Mouse (Mus musculus) thymus, postnatal 4 days (tissue): ENCODE measurements around the gene Mettl14.

Experiments
- DNase-seq: peaks from one replicate; pipeline ENCODE4 v3.0.0; 2021

Mettl14 gene

DNA sequence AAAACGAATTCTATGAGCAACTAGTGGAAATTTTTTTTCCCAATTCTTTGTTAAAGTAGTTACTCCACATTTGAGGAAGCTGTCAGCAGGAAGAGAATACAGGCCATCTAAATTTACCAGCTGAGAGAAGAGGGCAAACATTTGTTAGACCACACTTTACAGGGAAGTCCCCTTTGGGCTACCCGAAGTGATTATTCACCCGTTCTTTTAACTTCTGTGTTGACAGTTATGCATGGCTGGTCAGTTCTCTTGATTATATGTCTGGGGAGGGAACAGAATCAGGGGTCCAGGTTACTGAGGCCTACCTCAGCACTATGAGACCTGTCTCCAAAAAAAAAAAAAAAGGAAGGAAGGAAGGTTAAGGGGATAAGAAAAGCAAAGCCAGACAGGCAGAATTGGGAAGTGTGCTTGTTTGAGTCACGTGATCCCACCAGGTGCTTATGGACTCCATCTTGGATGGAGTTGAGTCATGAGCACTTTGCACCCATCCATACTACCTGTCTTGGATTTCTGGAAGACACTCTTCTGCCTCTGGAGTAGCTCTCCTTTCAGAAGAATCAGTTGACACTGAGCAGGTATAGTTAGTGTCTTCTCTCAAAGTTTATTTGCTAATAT, 29.4 kb downstream of the Mettl14 start:
- DNase-seq = no peak

DNA sequence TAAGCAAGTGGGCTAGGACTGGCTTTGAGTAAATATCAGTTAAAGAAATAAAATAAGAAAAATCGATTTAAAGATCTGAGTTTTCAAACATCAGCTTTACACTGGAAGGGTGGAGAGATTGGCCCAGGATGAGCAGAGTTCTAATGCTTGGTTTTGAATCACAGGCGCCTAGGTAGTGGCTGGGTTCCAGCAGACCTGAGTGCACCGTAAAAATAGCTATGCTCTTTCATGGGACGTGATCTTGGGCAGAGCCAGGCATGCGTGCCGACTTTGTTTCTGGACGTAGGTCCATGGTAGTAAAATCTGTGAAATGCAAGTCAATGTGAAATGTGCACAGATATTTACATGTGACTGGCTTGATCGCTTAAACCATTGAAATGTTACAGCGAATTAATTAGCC, 31.5 kb downstream of the Mettl14 start:
- DNase-seq = no peak

DNA sequence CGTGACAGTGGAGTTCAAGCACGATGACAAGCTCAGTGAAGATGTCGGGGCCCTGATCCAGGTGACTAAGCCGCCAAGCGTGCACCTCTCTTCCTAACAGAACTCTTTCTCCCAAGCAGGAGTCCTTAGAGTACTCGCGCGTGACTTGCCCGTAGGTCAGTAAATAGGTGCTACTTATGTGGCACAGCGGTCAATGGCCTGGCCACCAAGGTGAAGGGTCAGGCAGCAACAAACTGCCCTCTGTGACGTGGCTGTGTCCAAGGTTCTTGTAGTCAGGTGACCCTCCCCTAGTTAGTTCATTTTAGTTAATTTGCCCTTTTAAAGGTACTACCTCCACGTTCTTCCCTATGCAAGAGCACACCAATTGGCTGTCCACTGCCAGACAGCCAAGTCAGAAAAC, 32.2 kb downstream of the Mettl14 start:
- no peak for DNase-seq

DNA sequence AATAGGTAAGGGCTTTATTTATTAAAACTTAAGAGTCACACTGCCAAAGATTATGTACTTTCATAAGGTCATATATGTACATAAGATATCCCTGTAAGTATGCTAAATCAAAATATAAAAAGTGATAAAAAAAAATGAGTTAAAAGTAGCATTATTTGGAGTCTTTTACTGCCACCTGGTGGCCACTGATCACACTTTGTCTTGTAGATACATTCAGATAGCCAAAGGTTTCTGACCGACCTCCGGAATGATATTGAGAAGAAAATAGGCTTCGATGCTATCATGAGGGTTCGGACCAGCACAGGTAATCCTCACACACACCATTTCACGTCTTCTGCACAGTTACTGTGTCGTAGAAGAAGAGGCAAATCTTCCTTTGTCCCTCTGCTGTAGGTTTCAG, 32.7 kb downstream of the Mettl14 start:
- peak; percentile 50 for DNase-seq

DNA sequence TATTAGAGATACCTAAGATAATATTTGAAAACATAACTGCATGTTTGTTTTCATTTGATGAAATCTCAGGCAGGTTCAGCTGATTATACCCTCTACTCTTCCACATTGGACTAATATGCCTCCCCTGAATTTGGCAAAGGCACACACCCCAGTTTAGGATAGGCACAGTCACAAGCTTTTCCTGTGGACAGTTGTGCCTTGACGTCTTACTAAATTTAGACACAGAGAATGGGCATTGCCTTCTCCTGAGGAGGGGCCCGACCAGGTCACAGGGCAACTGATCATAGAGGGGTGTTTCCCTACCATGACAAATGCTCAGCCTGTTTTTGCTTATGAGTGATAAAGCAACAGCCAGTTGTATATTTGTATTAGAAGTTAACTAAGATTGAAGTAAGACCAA, 34.4 kb downstream of the Mettl14 start:
- no peak for DNase-seq

DNA sequence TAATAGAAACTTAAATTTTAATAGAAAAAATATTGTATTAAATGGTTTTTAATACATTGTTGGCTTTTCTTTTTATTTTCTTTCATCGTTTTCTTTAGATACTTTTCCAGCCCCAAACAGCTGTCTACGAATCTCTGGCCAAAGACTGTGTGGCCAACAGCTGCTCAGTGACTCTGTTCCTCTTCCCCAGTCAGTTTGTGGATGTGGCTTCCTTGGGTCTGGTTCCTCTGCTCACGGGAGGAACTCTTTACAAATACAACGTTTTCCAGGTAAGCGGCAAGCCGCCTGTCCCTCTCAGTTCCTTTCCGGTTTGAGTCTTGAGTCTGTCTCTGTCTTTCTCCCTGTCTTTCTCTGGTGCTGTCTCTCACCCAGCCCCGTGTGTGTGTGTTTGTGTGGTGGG, 35.3 kb downstream of the Mettl14 start:
- DNase-seq = no peak

DNA sequence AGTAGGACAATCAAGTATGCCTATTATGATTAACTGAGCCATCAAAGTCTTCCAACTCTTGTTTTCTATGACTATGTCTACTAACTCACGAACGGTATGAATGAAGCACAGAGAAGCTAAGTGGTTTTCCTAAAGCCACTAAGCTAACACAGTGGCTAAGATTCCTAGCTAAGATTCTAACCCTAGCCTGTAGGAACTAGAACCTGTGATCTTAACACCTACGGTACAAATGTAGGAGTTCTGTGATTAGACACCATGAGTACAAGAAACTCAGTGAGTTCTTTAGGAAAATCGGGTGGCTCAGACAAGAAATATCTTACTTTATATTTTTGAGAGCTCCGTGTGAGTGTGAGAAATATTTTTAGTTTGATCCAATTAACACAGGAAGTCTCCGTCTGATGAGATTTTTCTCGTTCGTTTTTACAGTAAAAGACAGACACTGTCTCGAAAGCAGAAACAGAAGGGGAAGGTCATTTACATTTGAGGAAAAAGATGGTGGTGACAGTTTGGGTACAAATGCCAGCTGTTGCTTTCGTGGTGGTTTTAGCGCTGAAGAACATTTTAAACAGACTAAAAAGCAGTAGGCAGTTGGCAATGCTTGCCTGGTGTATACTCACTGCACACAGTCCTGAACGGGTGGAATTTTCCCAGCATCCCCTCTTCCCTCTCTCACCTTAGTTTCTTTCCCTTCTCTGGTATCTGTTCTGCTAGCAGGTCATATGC, 37.7 kb downstream of the Mettl14 start:
- DNase-seq = no peak

DNA sequence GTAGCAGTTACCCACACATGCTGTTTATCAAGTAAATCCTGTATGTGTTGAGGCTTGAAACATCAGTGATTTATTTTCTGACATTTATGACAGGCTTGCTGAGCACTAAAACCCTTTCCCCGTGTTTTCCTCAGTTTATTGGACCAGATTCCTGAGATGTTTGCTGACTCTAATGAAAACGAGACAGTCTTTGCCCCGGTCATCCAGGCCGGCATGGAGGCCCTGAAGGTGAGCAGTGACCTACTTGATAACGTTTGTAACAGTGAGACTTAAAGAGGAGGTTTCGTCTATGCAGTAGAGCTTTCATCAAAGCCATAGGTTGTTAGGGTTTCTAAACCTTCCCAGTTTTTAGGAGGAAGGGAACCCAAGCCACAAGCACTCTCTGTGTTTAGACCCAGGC, 42.2 kb downstream of the Mettl14 start:
- DNase-seq = no peak

DNA sequence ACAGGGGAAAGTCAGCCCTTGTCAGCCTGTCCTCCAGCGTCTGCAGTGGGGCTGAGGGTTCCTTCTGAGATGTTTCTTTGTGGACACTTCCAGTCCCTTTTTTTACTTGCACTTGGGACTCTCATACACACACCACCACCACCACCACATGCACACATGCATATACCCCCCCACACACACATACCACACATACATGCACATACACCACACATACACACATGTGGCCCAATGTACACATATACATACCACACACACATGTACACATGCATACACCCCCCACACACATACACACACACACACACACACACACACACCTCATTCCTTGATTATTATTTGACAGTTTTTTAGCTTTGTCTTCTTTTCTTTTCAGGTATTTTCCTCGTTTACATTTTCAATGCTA, 44.9 kb downstream of the Mettl14 start:
- DNase-seq = no peak

DNA sequence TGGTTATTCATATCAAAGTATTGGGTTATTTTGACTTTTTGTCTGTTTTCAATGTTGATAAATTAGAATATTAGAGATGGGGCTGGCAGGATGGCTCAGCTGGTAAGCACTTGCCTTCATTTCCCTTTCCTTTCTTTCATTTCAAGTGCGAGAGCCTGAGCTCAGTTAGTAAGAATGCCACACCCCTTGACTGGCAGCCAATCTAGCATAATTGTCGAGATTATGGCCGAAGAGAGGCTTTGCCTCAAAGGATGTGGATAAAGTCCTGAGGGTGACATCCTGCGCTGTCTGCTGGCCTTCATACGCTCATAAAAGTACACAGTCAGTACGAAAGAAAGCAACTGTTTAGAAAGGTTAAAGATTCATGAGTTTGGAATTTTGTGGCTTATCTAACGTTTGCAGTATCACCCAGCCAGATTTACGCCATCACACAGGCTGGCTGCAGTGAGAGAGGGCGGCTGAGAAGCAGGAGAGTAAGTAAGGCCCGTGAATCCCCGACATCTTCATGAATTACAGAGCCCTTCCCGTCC, 47.2 kb downstream of the Mettl14 start:
- DNase-seq = no peak

DNA sequence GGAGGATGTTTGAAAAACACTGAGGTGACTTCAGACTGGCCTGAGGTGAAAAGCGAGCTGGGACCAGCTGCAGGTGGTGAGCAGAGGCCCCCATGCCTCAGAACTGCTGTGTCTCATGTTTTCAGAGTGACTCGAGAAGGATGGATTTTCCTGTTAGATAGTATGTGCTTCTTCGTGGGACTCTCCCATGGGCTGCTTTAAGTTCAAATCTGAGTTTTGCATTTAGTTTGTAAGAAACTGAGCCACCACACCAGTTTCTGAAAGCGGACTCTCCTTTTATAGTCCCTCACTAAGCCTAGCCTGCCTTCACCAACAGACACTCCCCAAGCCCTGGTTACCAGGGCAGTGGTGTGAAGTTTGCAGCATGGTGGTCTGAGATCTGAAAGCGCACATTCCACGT, 48.1 kb downstream of the Mettl14 start:
- DNase-seq = no peak

DNA sequence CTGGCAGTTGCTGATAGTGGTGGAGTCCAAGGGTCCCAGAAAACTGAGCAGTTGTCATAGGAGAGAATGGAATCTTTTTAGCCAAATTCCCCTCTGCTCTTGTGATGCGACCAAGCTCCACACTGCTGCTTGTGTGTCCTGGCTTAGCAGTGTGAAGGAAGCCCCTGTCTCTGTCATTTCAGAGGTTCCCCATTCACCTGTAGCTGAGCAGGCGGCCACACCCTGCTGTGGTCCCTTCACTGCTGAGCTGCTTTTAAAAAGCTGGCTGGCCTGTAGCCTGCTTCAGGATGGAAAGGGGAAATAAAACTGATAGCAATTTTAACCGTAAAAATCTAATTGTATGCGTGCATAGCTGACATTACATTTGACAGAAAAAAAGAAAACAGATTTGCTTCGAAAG, 49.0 kb downstream of the Mettl14 start:
- no peak for DNase-seq

DNA sequence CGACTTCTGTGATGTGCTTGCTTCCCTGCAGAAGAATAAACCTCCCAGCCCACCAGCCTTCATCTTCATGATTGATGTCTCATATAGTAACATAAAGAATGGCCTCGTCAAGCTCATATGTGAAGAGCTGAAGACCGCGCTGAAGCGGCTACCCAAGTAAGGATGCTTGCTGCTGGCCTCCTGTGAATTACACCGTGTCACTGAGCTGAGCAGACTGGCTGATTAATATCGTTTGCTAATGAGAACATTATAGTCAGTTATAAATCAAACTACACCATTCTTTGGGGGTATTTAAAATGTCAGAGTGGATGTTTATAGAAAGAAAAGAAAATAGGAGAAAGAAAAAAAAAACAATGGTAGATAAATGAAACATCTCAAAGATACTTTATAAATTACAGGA, 49.5 kb downstream of the Mettl14 start:
- no peak for DNase-seq

DNA sequence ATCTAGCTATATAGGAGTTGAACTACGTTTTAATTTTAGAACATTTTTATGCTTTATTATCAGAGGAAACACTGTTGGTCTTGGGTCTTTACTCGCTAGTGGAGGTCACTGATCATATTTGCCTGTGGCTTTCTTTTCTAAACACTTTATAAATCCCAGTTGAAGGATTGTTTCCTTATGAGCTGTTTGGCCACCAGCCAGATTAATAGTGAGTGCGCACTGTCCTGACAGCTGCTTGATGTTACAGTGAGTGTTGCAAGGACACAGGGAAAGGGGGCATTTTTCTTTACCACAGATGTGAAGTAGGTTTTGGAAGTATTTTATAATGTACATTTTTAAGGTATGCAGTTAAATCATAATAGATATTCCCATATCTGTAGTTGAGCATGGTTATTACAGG, 50.4 kb downstream of the Mettl14 start:
- DNase-seq = no peak

DNA sequence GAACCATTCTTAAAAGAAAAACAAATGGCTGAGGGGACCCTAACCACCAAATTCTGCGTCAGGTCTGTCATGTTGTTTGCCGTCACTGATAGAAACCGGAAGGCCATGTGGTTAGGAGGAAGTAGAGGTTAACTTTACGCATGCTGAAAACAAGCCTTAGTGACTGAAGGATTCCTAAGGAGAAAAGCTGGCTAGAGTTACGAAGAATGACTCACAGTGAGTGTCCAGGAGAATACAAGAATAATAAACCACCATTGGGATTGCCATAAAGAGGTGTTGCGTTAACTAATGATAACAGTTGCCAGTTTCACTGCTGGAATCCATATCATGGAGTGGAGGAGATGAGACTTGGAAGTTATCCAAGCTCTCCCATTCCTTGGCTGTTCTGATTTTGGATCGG, 51.0 kb downstream of the Mettl14 start:
- DNase-seq = no peak

DNA sequence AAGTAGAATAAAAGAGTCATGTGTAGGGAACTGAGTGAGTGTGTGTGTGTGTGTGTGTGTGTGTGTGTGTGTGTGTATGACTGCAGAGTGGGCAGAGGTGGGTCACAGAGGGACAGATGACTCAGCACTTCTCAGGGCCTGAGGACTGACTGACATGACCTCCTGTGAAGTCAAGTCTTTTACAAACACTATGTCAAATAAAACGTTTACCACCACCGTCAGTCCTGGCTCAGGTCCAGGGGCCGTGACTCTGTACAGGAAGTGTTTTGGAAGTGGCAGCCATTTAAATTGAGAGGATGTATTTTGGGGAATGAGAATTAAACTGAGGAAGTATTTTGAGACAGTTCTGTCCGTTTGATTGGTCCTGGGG, 52.9 kb downstream of the Mettl14 start:
- no peak for DNase-seq

DNA sequence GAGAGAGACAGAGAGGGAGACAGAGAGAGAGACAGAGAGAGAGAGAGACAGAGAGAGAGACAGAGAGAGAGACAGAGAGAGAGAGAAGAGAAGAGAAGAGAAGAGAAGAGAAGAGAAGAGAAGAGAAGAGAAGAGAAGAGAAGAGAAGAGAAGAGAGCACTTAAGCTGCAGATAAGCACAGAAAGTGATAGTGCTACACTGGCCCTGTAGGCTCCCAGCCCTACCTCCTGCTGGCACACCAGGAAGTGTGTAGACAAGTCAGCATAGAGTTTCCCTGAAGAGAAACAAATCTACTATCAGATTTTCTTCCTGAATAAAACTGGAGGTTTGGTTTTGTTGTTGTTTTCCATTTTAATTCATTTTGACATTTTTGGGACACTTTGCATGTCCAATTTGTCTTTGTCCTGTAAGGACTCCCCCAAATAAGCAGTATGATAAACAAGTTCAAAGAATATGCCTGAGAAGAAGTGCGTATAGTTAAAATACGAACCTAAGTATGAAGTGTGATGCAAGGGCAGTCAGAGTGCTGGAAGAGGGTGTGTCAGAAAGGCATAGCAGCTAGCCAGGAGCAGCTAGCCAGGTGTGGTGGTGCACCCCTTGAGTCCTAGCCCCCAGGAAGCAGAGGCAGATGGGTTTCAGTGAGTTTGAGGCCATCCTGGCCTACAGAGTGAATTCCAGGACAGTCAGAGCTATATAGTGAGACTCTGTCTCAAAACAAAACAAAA, 53.4 kb downstream of the Mettl14 start:
- DNase-seq = no peak

DNA sequence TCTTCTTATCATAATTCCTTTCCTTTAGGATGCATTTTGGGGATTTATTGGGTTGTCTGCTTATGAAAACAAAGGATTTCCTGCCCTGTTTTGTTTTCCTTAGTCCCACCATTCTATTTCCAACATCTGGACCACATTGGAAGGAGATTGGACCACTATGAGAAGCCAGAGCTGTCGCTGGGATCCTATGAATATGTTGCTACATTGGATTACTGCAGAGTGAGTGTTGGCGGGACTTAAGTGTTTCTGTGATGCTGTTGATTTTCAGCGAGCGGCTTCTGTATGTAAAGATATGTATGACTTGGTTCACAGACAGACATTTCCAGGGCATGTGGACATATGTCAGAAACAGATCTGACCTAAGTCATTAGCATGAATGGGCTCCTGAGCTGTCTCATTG, 55.7 kb downstream of the Mettl14 start:
- DNase-seq = no peak

DNA sequence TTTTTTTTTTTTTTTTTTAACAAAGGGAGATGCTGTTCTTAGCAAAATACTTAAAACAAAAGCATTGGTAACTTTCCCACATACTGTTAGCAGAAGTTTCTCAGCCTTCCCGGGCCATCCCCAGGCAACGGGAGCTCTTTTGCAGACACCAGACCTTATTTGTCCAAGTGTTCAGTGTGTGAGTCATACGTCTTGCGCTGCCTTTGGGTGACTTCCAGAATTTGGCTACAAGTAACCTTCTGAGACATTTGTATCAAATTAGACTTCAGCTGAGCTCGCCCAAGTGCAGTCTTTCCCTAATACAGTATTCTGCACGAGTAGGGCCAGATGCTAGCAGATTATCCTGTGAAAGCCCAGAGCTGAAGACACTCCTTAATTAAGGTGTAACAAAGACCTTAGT, 56.7 kb downstream of the Mettl14 start:
- DNase-seq = no peak

DNA sequence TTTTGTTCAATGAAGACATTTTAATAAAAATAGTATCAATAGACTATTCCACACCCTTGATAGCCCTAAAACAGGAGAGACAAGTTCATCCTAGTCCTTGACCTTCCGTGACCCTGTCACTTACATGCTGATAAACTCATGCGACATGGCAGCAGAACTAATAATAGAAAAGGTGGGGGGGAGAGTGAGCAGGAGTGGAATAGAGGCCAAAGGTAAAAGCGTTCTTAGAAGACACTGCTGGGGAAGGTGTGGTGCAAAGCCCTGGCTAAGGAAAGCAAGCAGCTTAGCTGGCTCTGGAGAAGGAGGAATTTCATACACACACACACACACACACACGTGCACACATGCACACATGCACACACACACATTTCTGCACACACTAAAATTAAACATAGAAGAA, 61.6 kb downstream of the Mettl14 start:
- no peak for DNase-seq

DNA sequence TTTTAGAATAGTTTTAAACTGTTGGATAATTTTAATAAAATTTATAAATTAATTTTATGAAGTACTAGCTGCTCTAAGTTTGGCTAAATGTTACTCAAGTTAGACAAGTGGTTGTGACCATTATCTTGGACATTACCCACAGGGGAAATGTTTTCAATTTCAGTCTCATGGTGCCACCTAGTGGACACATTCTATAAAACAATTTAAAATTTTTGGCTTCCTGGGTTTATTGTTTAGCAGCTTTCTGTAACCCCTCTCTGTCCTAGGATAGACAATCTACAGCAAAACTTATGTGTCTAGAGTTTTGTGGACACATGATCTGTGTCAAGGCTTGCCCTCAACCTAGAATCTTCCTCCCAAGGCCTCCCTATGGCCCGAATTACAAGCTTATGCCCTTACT, 63.8 kb downstream of the Mettl14 start:
- no peak for DNase-seq

DNA sequence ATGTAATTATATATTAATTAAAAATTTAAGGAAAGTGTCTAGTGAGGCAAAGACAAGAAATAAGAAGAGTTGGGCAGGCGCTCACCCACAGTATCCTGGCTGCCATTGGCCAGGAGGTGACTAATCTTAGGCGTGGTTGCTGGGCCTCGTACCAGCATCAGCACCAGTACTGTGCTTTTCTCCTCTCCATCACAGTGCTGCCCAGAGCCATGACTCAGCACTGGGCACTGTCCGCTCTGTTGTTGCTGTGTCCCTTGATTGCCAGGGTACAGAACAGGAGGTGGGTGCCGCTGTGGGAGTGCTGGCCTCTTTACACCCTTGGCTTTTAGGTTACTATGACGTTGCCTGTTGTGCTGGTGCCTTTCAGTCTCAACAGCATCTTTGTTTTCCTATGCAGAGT, 64.3 kb downstream of the Mettl14 start:
- no peak for DNase-seq

DNA sequence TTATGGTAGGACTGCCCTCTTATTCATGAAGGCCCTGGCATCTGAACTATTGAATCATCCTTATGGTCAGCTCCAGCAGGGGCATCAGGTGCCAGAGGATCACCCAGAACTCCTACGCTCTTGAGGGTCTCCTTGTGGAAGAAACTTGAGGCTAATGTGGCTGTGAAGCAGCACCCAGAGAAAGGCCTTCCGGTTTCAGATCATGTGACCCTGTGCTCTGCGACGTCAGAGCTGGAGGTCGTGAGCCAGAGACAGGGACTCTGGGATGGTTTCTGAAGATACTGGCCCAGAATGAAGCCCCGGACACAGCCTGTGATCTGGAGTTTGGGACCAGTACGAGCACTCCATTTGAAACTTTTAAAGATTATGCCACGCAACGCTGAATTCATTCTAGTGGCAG, 65.6 kb downstream of the Mettl14 start:
- no peak for DNase-seq
